In genomic region chr7:4876753-4877221, GRCm38 (mm10) we compare ENCODE assay signal across 8 mouse cellular contexts. TPM values are rescaled to one million over a fixed set of nuclear protein-coding genes. Genes with fewer than 3 reads are reported as not detected.
DNase-seq lines count a peak whose midpoint lies in the region; ATAC-seq lines count a peak whose summit lies in the region.

Gene Isoc2a, plus strand, starts transcription at chr7:4877153.

- no peaks in the 10 kb centered on the region for H3K36me3 ChIP-seq in hindbrain, embryonic 15.5 days

- no peaks in the 10 kb centered on the region for H3K9me3 ChIP-seq in hindbrain, embryonic 15.5 days

- peaks cover 15% of the 10 kb centered on the region for H3K4me1 ChIP-seq in hindbrain, embryonic 15.5 days (replicated peaks)

- peak within 1 kb of the TSS; percentile 87 for H3K4me2 ChIP-seq in hindbrain, embryonic 15.5 days

- ATAC-seq in hindbrain, embryonic 15.5 days (ENCODE audit: low FRiP score, low read depth), result peak; percentile 99

- WGBS in hindbrain, embryonic 15.5 days, result 1% methylated on average over 19 of the region's 22 CpGs

- H3K9ac ChIP-seq in hindbrain, embryonic 15.5 days, result peak within 1 kb of the TSS; percentile 52

- H3K4me3 ChIP-seq in hindbrain, embryonic 15.5 days, result peak within 1 kb of the TSS; percentile 60

- peak; percentile 86 for DNase-seq in T-cell, adult 2 months (ENCODE audit: low spot score)
- DNase-seq in cerebellum, postnatal 36 days, result peak; percentile 82 to 89
- peak; percentile 79 to 86 for DNase-seq in frontal cortex, postnatal 36 days (ENCODE audit: low spot score in 2 of 2)
- peak; percentile 78 for DNase-seq in left cerebral cortex, adult 11 months (ENCODE audit: low spot score)
- peak; percentile 91 to 94 for DNase-seq in lung, postnatal 4 days
- DNase-seq in retina, postnatal 7 days (ENCODE audit: low read depth, low spot score), result peak; percentile 81
- DNase-seq in urinary bladder, adult 2 months (ENCODE audit: low spot score), result peak; percentile 75

- no peaks in the 10 kb centered on the region for H3K27me3 ChIP-seq in hindbrain, embryonic 15.5 days

- H3K27ac ChIP-seq in hindbrain, embryonic 15.5 days (replicated peaks), result peak within 1 kb of the TSS; percentile 71

RNA-seq across cellular contexts. Expression of gene Isoc2a, which starts in this region (rescaled TPM):
- 0.75 and 0.77 TPM in 2 replicates for polyA plus RNA-seq in hindbrain, embryonic 15.5 days (2015; fragmentation: Nextera tagmentation; extraction: Ambion mirVana)
- polyA plus RNA-seq in urinary bladder, adult 2 months (2012; rRNA removed), result 17.1 and 21.3 TPM in 2 replicates

Comparison
In these comparisons a context has a peak if more than half of its experiments do, and no peak if none do; other contexts are left out.
1. Peak in every context shown above with its lines: DNase-seq, ATAC-seq, H3K4me3 ChIP-seq and H3K27ac ChIP-seq.
2. RNA of gene Isoc2a (polyA plus RNA-seq): 17.1 to 21.3 TPM in urinary bladder, adult 2 months; 0.75 to 0.77 TPM in hindbrain, embryonic 15.5 days; every median in the first group is over 10 times any median in the second.
3. Peak in ATAC-seq, H3K4me3 ChIP-seq, H3K27ac ChIP-seq, H3K9ac ChIP-seq and H3K4me2 ChIP-seq in hindbrain, embryonic 15.5 days; RNA of the gene not detected or under 1 TPM.